Mouse (Mus musculus) cerebellum, postnatal 36 days (tissue): ENCODE measurements at regions not wholly inside any gene's neighbourhood (a gene's known extent, or its start where the extent isn't known, plus 50 kb on each side); places are given as distances from the start of the nearest gene placed in this dataset.
A peak's percentile ranks its signal among the peaks of the same experiment; 100 is the strongest.
"Not testable (repeated sequence)": the region's sequence is repeated elsewhere in the genome, so short reads cannot be mapped to it uniquely, and the experiment has no call there.

Experiments used
- DNase-seq, 2 experiments: peaks; one replicate each; pipeline ENCODE4 v3.0.0; 2021 to 2022; ENCODE audit warnings: mixed read lengths in 2 of 2

DNA sequence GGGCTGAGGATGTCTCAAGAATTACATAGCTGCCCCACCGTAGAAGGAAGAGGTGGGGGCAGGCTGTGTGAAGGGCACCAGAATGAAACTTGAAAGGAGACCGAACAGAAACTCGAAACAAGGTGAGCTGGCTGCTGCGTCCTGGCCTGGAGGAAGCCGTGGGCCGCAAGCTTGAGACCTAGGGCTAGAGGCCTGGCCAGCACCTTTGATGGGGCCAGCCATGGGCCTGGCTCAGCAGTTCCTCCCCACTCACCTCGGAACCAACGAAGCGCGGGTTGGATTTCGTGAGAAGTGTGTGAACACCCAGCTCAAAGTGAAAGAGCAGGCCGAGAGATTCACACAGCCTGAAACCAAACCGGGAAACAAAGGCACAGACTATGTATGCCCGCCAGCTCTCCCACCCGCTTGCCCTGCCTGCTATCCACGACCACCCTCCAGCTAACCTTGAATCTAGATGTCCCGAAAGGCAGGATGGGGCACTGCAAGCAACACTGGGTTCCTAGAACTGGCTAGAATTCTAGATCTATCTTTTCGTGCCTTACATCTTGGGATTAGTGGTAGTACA lies 306.3 kb upstream of the 3110018I06Rik start:
- DNase-seq, result no peak

DNA sequence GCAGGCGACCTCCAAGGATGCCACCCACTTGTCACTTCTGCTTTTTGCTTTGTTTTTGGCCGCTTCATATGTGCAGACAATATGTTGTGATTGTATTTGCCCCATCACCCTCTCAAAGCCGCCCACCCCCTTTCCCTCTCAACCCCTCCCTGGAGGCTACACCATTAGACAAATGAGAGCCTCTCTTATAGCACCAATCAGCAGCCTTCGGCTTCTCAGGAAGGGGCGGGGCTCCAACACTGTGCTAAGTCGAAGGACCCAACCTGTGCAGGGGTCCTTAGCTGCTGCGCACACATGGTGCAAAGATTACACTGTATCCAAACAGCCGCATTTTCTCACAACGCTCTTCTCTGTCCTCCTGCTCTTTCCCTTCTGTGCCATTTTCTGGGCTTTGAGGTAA lies 305.1 kb upstream of the 3110018I06Rik start:
- DNase-seq, result no peak

DNA sequence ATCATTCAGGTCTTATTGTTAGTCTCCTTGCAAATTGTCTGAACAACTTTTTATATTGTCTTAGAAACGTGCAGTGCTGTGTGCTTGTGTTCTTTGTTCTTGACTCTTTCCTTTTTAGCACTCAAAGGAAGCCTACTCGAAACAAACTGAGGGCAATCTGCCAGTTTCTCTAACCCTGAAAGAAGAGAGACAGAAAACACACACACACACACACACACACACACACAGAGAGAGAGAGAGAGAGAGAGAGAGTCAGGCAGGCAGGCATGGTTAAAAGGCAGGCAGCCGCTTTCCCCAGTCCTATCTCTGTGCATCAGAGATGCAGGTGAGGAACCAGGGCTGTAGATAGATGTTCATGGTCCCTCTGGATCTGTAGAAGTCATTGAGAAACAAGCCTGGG lies 304.0 kb upstream of the 3110018I06Rik start:
- DNase-seq, result no peak

DNA sequence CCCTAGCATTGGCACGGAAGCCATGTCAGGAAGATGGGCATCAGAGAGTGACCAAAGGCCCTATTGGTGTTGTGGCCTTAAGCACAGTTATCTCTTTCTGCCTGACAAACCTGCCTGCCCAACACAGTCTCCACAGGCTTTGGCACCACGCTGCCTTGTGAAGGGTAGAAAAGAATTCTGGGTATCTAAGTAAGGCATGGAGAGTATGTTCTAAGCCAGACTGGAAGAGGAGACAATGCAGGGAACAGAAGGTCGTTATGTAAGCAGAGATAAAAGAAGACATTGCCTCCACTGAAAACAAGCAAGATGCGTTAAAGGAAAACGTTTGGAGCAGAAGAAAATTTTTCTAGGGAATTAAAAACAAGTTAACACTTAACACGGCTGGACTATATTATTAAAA lies 302.1 kb upstream of the 3110018I06Rik start:
- DNase-seq, result no peak

DNA sequence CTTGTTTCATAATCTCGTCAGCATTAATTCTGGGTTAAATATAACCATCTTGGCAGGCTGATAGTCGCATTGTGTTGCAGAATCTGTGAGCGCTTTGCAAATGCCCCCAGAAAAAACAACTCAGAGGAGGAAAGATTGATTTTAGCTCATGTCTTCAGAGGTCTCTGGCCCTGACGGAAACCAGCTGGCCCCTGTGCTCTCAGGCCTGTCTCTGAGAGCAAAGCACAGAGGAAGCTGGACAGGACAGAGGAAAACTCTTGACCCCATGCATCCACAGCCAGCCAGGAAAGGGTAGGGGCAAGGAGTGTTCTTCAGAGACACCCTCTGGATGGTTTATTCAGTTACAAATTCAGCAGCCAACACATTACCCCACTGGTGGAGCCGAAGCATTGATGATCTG lies 300.4 kb upstream of the 3110018I06Rik start:
- no peak for DNase-seq

DNA sequence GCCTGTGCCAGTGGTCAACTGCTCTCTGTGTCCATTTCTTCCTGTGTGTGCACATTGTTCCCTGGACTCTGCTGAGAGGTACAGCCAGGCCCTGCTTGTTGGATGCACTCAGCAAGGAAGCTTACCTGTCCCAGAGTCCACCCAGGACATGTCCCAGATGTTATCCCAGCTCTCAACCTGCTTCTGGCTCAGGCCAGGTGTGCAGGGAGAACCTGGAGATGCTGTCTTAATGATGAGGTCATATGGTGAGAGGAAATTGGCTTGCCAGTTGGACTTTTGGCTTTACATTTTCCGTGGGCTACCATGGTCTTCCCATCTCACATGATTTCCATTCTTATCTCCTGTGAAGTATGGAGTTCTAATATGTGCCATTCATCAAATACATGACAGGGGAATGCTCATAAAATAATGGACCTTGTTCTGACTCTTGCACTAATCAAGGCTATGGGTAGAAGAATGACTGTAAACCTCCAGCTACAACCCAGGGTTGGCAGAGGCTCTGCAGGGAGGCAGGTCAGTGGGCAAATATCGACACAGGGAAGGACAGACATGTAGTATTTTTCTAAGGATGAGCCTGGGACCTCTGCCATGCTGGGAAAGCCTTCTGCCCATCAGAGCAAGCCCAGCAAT lies 289.9 kb upstream of the 3110018I06Rik start:
- DNase-seq, result no peak

DNA sequence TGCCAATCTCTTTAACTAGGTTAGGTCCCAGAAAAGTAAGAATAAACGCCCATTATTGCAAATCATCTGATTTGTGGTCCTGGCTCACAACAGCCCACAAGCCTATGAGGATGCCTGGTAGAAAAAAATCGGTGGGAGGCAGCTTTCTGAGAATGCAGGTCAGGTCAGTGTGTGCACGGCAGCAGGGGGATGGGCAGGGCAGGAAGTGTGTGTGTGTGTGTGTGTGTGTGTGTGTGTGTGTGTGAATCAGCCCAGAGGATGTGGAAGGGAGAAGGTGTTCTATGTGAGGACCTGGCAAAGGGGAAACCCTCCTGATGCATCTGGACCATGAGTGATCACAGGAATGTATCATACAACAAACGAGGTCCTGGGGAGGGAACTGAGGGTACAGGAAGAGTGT lies 287.5 kb upstream of the 3110018I06Rik start:
- no peak for DNase-seq

DNA sequence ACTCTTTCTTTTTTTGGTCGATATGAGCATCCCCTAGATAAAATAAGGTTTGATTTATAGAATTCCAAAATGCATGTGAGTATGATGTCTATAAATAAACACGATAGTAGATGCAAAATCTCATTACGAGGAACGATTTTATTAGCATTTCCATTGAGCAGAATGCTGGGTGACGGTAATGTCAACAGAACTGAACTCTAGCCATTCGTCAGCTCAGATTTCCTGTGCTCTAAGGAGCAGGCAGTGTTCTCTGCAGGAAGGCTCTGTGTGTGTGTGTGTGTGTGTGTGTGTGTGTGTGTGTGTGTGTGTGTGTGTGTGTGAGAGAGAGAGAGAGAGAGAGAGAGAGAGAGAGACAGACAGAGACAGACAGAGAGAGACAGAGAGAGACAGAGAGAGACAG lies 279.6 kb upstream of the 3110018I06Rik start:
- DNase-seq, result not testable (repeated sequence)

DNA sequence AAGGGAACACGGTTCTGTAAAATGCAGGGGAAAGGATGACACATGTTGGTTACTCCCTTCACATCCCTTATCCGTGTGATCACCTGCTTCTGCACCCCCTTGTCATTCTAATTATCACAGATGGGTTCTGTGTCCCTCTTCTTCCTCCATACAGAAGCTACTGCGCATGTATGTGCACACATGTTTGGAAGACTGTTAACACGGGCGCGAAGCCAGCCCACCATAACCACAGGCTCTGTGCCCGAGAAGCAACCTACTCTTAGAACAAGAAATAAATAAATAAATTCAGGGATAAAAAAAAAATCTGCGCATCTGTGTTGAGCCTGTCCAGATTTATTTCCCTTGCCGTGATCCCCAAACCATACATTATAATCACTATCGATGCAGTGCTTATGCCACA lies 275.6 kb upstream of the 3110018I06Rik start:
- DNase-seq, result no peak

DNA sequence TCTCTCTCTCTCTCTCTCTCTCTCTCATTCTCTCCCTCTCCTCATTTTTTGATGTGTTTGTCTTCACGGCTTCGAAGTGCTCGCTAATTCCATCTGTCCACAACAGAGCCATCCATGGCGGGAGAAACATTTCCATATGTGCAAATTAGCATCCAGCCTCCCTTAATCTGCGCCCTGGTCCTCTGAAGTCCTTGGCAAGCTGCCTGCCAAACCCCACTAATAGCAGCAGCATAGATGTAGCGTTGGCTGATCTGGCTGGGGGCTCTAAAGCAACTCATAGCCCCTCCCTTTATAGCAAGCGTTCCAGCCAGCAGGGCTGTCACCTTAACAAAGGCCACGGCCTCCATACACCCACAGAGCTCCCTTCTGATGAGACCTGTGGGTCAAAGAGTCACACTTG lies 272.3 kb upstream of the 3110018I06Rik start:
- no peak for DNase-seq

DNA sequence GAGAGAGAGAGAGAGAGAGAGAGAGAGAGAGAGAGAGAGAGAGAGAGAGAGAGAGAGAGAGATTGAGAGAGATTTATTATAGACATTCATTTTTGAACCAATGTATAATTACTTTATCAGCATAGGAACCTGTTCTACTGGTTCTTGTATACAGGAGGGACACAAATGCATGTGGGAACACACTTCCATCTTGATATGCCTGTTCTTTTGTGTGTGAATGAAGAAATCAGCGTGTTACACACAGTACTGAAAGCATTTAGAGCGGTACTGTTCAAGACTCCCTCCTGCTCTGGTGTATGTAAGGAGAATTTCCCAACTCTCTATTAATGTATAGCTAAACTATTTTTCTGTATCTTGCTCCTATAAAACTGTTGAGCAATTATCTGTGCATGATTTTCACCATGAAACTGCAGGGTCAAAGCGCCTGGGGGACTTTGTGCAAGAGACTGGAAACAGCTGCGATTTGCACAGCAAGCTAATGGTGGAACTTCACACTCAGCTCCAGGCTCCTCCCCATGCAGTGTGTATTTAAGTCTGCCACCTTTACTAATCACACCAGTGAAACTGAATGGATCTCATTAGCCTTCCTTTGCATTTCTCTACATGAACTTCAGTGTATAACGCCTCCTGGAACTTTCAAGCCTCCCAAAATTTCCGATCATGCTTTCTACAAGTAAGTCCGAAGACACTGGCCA lies 267.0 kb upstream of the 3110018I06Rik start:
- no peak for DNase-seq

DNA sequence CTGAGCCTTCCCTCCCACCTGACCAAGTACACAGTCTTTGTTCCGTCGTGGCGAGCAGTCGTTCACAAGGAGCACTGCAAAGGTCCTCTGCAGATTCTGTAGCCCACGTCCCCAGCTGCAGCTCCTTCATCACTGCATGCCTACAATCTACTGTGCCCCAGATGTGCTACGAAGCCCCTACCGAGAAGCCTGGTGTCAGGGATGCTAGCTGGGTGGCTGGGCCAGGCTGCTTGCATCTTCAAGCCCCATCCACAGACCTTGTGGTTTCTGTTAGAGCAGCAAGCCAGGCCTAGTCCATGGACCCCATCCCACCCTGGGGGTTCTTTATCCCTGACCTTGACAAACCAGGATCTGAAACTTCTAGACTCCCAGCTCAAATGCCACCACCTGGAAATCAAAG lies 266.3 kb upstream of the 3110018I06Rik start:
- DNase-seq, result no peak

DNA sequence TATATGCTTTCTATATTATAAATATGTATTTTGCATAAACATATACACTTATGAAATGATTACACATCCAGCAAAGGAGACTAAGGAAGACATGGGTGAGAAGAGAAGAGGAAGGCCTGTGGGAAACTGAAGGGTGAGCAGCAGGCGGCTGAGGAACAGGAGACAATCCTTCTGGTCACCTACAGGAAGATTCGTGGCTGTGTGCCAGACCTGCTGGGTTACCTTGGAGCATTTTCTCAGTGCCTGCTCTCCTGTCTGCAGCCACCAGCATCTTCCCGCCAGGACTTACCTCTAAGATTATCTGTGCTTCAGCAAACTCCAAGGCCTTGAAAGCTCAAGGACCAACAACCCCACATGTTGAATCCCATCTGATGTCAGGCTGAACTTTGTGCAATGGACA lies 258.3 kb upstream of the 3110018I06Rik start:
- DNase-seq, result peak; percentile 65 to 68

DNA sequence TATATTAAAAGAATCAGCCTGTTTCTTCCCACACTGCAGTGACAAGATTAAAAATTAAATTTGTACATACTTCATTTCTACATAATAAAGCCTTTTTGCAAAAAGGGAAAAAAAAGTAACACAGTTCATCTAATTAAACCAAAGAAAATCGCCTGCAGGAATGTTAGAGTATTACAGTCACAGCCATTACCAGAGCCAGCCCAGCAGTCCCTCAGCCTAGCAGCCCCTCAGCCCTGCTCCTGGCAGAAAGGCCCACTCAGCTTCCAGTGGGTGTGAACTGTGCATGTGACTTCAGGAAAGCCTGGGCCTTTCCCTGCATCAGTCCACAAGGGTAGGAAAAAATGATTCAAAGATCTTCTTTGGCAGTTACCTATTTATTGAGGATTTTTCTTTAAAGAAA lies 256.8 kb upstream of the 3110018I06Rik start:
- no peak for DNase-seq

DNA sequence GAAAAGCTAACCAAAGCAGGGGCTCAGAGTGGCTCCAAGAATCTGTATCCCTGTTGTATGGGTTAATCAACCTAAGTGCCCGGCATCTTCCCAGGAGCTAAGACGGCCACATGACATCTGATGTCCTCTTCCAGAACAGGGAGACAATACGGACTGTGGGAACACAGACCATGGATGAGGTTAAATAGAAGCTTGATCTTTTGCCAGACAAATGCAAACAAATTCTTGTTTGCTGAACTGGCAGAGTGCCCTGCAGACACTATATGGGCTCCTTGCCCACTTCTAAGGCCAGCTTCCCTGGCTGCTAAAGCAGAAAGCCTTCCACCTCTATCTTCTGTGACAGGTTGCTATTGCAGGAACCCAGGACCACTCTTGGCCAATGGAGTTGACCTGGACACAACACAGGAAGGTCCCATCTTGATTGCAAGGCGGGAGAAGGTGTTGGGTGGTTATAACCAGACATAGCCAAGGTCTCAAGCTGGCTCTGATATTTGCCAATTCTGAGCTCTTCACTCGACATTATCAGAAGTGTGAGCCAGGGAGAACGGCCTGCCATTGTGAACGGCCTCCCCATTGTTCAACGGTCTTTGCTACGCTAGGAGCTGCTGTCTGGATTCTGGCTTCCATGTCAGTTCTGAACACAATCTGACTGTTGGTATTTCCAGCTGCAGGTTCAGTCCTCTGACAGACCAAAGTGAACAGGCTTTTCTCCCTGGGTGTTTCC lies 237.5 kb upstream of the 3110018I06Rik start:
- no peak for DNase-seq

DNA sequence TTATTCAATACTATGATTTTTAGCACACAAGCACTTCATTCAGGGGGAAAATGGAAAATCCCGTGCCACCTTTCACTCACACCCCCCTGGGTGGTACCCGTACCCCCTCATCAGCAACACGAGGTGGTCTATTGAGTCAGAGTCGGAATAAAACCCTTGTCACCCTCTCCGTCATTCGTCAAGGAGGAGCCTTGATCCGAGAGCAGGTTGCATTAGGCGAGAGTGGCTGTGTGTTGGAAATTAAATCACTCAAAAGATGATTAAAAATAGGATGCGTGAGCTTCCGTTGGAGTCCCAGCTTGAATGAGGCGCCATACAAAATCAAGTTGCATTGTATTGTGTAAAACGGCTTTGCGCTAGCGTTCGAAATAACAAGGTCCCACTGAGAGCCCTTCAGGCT lies 236.5 kb upstream of the 3110018I06Rik start:
- DNase-seq, result no peak

DNA sequence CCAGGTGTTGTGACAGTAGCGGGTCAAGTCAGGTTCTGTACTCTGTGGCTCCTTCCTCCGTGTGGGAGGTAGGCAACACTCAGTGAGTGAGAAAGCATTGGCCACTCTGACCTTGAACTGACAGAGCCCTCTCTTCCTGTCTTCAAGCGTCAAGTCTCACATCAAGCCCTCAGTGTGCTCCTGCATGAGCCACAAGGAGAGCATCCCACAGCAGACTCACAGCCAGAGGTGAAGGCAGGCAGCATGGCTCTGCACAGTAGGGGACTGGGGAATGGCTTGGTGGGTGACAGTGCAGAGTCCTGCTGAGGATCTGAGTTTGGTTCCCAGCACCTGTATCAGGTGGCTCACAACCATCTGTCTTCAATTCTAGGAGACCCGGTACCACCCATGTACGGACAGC lies 226.4 kb upstream of the 3110018I06Rik start:
- no peak for DNase-seq

DNA sequence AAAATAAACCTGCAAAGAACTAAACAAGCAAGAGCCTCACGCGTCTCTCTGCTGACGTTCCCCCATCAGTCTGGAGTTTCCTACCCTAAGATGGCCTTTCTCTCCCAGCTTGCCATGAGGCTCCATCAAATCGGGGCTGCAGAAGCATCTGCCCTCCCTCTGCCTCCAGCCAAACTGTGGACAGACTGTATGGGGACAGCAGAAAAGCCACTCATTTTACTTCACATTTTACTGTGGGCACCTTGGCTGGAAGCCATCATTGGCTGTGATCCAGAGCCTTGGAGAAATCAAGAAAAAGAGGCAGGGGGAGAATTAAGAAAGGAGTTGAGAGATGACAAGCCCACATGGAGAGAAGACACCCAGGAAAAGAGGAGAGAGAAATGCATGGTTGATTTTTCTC lies 225.9 kb upstream of the 3110018I06Rik start:
- DNase-seq, result no peak

DNA sequence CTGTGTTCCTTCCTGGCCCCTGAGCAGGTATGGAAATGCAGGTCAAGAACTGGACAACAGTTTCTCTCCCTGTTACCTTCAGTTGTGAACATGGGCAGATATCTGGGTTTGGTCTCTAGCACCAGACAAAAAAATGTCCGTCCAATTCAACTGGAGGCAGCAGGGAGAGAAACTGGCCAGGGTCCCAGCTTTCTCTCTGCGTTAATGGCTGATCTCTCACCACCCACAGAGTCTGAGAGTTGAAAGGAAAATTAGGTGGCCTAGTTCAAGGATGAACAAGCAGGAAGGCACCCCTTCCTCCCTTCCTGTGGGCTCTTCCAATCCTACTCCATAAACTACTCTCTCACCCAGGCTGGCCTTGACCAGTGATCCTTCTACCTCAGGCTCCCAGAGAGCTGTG lies 221.7 kb upstream of the 3110018I06Rik start:
- no peak for DNase-seq

DNA sequence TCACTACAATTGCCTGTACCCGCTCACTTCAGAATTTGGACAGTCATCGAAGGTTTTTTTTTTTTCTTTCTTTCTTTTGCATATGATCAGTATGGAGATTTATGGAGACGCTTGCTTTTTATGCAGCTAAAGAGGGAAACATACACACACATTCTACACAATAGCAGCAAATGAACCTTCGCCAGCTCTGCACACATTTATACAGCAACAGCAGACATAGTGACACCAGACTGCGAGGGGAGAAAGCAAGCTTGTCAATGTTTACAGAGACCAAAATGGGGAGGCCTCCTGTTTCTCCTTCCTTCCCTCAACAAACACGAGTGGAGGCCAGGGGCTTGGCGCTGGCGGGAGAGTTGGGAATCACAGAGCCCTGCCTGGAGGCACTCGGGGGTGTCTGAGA lies 202.8 kb upstream of the 3110018I06Rik start:
- no peak for DNase-seq

DNA sequence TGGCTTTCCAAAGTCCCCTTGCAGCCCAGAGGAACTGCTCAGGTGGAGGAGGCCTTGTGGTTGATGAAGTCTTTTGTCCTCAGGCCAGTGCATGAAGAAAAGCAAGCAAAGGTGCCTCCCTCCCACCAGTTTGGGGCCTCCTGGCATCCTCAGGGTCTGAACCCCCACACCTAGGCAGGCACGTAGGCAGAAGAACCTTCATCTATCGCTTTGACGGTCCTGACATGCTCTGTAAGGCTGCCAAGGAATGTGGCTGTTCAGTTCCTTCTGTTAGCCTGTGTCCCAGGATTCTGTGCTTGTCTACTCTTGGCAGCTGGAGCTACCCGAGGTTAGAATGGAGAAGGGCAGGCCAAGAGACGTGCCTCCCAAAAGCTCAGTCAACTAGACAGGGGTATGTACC lies 197.1 kb upstream of the 3110018I06Rik start:
- no peak for DNase-seq

DNA sequence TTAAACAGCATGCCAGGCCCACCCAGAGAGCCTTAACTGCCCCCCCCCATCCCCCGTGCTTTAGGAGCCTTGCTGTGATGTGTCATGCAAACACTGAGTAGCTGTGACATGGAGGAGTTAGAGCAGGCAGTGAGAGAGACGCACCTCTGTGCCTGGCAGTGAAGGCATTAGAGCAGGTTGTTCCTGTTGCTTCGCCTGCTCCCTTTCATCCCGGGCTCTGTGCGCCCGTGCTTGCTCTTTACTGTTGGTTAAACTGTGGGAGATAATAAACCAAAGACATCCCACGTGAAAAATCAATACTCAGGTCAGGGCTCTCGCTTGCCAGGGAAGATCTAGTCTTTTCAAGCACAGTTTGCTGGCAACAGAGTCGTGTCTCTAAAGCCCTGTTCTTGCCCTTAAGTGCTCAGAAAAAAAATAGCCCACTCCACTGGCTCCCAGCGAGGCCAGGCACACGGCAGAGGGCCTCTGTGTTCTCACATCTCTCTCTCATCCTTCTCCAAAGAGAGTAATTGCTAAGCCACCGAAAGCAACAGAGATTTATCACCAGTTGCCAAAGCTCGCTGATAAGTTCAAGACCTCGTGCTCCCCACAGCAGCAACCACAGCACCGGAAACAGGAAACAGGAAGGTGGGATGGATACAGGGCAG lies 181.2 kb upstream of the 3110018I06Rik start:
- DNase-seq, result no peak

DNA sequence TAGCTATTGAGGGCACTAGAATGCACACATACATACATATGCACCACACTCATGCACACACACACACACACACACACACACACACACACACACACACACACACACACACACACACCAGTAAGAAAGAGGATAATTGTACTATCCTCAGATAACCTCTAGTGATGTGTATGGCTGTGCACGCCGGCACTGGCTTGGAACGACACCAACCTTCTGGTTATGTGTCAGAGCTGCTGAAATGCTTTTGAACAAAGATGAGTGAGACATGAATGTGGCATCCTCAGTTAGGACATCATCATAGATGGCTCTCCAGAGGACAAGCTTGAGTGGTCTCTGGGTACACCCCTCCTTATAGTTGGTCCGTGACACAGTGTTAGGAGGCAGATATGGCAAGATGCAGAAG lies 173.0 kb upstream of the 3110018I06Rik start:
- no peak for DNase-seq
